Mouse (Mus musculus) kidney, embryonic 16.5 days (tissue): Measurements from ENCODE around the gene Slc35f1. TPM values are rescaled to one million over a fixed set of nuclear protein-coding genes. Genes with fewer than 3 reads are reported as not detected.
"Not testable (repeated sequence)": the region's sequence is repeated elsewhere in the genome, so short reads cannot be mapped to it uniquely, and the experiment has no call there.

Experiments used
- ATAC-seq: fragments of 200-750 bp; cut with Nextera tagmentation; 2 replicates; pipeline ENCODE4 v1.8.0; 2017; ENCODE audit warnings: moderate TSS enrichment; ENCODE audit not compliant: low FRiP score, low TSS enrichment
- H3K27ac ChIP-seq: fragments of 300-500 bp; sonication (generic); 2 replicates; pipeline ENCODE4 v1.5.1; 2014; ENCODE audit warnings: low read length
- H3K27me3 ChIP-seq: fragments of 300-500 bp; sonication (generic); 2 replicates; pipeline ENCODE4 v1.6.1; 2014; ENCODE audit warnings: low read length, control low read depth, mixed read lengths; ENCODE audit not compliant: insufficient read depth
- H3K36me3 ChIP-seq: fragments of 300-500 bp; sonication (generic); 2 replicates; pipeline ENCODE4 v1.6.1; 2014; ENCODE audit warnings: low read length, control low read depth, mixed read lengths; ENCODE audit not compliant: insufficient read depth
- H3K4me1 ChIP-seq: fragments of 300-500 bp; sonication (generic); 2 replicates; pipeline ENCODE4 v1.6.1; 2014; ENCODE audit warnings: low read length, control low read depth, mixed read lengths; ENCODE audit not compliant: insufficient read depth
- H3K4me2 ChIP-seq: fragments of 300-500 bp; sonication (generic); replicated peaks from 2 replicates; pipeline ENCODE4 v1.6.1; 2014; ENCODE audit warnings: low read depth, low read length
- H3K4me3 ChIP-seq: fragments of 300-500 bp; sonication (generic); 2 replicates; pipeline ENCODE4 v1.5.1; 2014; ENCODE audit warnings: mild to moderate bottlenecking, low read length
- H3K9ac ChIP-seq: fragments of 300-500 bp; sonication (generic); replicated peaks from 2 replicates; pipeline ENCODE4 v1.6.1; 2014; ENCODE audit warnings: low read length
- H3K9me3 ChIP-seq: fragments of 300-500 bp; sonication (generic); 2 replicates; pipeline ENCODE4 v1.6.1; 2016; ENCODE audit warnings: low read length, control low read depth
- WGBS: fragments of 180-500 bp; shearing (Covaris S2); extraction: QIAGEN DNeasy Blood & Tissue Kit; methylation state at CpG from one replicate; pipeline ENCODE4 v1.1.7; 2014; 5-methylcytosine and 5-hydroxymethylcytosine counted together
- polyA plus RNA-seq: library from polyadenylated mRNA; unstranded; fragments of >200 nt; fragmentation: Nextera tagmentation; extraction: Ambion mirVana; gene quantifications from 2 replicates; pipeline ENCODE4 v1.2.1, GENCODE M21; 2015

The Slc35f1 gene
- polyA plus RNA-seq, 1 experiment from 2014 or later, result 4.2 TPM

GRCm38 (mm10) chr10:52840819-52841218 lies 150.5 kb downstream of the Slc35f1 start:
- Histone ChIP-seq H3K4me3 (no peak overlapping the region), H3K27ac (no peak overlapping the region), H3K4me2 (no peak overlapping the region), H3K4me1 (no peaks in the 10 kb centered on the region), H3K9ac (no peak overlapping the region), H3K27me3 (no peaks in the 10 kb centered on the region), H3K9me3 (no peaks in the 10 kb centered on the region), H3K36me3 (no peaks in the 10 kb centered on the region)
- 49% methylated on average over 2 of the region's 2 CpGs for WGBS
- ATAC-seq, result no peak

- H3K4me1 ChIP-seq, result no peaks in the 10 kb centered on the region
- no peaks in the 10 kb centered on the region for H3K9me3 ChIP-seq
- no peak overlapping the region for H3K27ac ChIP-seq
- H3K36me3 ChIP-seq, result no peaks in the 10 kb centered on the region
- ATAC-seq, result no peak
- H3K27me3 ChIP-seq, result no peaks in the 10 kb centered on the region
- H3K9ac ChIP-seq, result no peak overlapping the region
- no peak overlapping the region for H3K4me2 ChIP-seq
- no peak overlapping the region for H3K4me3 ChIP-seq
Observed at GRCm38 (mm10) chr10:52851994-52852393, 161.7 kb downstream of the Slc35f1 start.

DNA sequence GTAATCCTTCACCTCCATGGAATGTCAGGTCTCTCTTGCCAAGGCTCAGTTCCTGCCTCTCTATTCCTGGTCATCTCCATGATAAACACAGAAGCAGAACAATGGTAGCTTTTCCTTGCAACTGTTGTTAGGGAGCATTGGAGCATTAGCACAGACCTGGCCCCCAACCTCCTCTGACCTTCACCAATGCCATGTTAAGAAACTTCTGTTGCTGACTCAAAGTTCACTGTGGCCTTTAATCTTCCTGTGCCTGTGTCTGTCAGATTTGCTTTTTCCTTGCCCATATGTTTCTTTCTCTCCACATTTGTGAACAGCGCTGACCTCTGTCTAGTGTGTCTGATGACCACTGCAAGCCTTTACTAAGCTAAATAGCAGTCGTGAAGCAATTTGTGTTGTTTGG lies 170.5 kb downstream of the Slc35f1 start:
- H3K27ac ChIP-seq, result no peak overlapping the region
- ATAC-seq, result no peak
- 0 out of 2 replicates have a peak, but pooled peaks cover 4% of the 10 kb centered on the region for H3K4me1 ChIP-seq
- no peak overlapping the region for H3K4me3 ChIP-seq
- 70% methylated on average over 2 of the region's 2 CpGs for WGBS
- no peak overlapping the region for H3K9ac ChIP-seq
- H3K4me2 ChIP-seq, result no peak overlapping the region
- no peaks in the 10 kb centered on the region for H3K36me3 ChIP-seq
- H3K27me3 ChIP-seq, result no peaks in the 10 kb centered on the region
- H3K9me3 ChIP-seq, result no peaks in the 10 kb centered on the region

DNA sequence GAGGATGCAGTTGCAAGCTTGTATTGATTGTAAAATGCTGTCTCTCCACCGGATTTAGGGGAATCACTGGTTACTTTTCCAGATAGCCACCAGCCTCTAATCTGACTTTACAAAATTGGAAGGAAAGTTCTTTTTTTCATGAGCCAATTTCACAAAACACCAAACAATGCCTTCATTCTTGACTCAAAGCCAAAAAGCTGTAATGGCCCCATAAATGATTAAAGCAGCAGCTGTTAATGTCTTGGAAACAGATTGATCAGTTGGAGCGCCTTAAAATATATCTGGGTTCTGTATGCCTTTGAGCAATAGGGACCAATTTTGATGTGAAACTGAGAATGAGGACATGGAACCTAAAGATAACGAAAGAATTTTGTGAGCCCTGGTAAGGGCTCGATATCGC lies 174.6 kb downstream of the Slc35f1 start:
- no peak overlapping the region for H3K9ac ChIP-seq
- no peaks in the 10 kb centered on the region for H3K9me3 ChIP-seq
- no peak overlapping the region for H3K4me2 ChIP-seq
- H3K27ac ChIP-seq, result no peak overlapping the region
- 78% methylated on average over 5 of the region's 5 CpGs for WGBS
- H3K36me3 ChIP-seq, result no peaks in the 10 kb centered on the region
- no peak overlapping the region for H3K4me3 ChIP-seq
- no peak for ATAC-seq
- H3K27me3 ChIP-seq, result no peaks in the 10 kb centered on the region
- H3K4me1 ChIP-seq, result 0 out of 2 replicates have a peak, but pooled peaks cover 4% of the 10 kb centered on the region

- Histone ChIP-seq H3K27ac (no peak overlapping the region), H3K27me3 (no peaks in the 10 kb centered on the region), H3K9me3 (no peaks in the 10 kb centered on the region), H3K4me3 (no peak overlapping the region), H3K36me3 (no peaks in the 10 kb centered on the region), H3K9ac (no peak overlapping the region), H3K4me1 (no peaks in the 10 kb centered on the region), H3K4me2 (no peak overlapping the region)
- no peak for ATAC-seq
Observed at GRCm38 (mm10) chr10:52871110-52871509, 180.8 kb downstream of the Slc35f1 start.

- Histone ChIP-seq H3K4me1 (no peaks in the 10 kb centered on the region), H3K27ac (no peak overlapping the region), H3K36me3 (no peaks in the 10 kb centered on the region), H3K9me3 (no peaks in the 10 kb centered on the region), H3K9ac (no peak overlapping the region), H3K4me2 (no peak overlapping the region), H3K4me3 (no peak overlapping the region), H3K27me3 (no peaks in the 10 kb centered on the region)
- WGBS, result 81% methylated on average over 9 of the region's 9 CpGs
- no peak for ATAC-seq
Observed at GRCm38 (mm10) chr10:52874133-52874532, 183.8 kb downstream of the Slc35f1 start.

DNA sequence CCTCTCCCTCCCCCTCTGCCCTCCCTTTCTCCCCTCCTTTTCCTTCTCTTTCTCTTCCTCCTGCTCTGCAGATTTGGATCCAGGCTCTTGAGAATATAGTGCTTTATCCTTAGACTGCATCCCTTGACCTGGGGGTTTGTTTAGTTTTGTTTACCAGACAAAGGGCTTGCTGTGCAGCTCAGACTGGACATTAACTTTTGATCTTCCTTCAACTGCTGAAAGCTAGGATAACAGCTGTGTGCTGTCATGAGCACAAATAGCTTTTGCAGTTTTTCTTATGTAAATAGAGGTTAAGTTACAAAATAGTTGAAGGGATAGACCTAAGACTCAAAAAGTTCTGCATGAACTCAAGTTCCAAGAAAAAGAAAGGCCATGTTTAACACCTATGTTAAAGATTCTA lies 184.4 kb downstream of the Slc35f1 start:
- no peaks in the 10 kb centered on the region for H3K9me3 ChIP-seq
- no peak overlapping the region for H3K4me2 ChIP-seq
- H3K4me1 ChIP-seq, result no peaks in the 10 kb centered on the region
- H3K36me3 ChIP-seq, result no peaks in the 10 kb centered on the region
- ATAC-seq, result peak; percentile 39; the same call in 1 of the 2 replicates
- no peak overlapping the region for H3K27ac ChIP-seq
- no peak overlapping the region for H3K9ac ChIP-seq
- H3K27me3 ChIP-seq, result no peaks in the 10 kb centered on the region
- H3K4me3 ChIP-seq, result no peak overlapping the region

GRCm38 (mm10) chr10:52877263-52878021 lies 187.1 kb downstream of the Slc35f1 start:
- WGBS, result 60% methylated on average over 6 of the region's 6 CpGs
- no peaks in the 10 kb centered on the region for H3K27me3 ChIP-seq

GRCm38 (mm10) chr10:52878093-52878801 lies 187.9 kb downstream of the Slc35f1 start:
- H3K9me3 ChIP-seq, result no peaks in the 10 kb centered on the region
- no peak for ATAC-seq
- no peaks in the 10 kb centered on the region for H3K27me3 ChIP-seq
- no peak overlapping the region for H3K9ac ChIP-seq
- no peaks in the 10 kb centered on the region for H3K4me1 ChIP-seq
- no peak overlapping the region for H3K4me2 ChIP-seq
- no peak overlapping the region for H3K27ac ChIP-seq
- WGBS, result 58% methylated on average over 4 of the region's 4 CpGs
- no peak overlapping the region for H3K4me3 ChIP-seq
- no peaks in the 10 kb centered on the region for H3K36me3 ChIP-seq

More at GRCm38 (mm10) chr10:52877263-52878021, 187.1 kb downstream of the Slc35f1 start:
- H3K27ac ChIP-seq, result no peak overlapping the region
- no peak overlapping the region for H3K4me2 ChIP-seq
- no peaks in the 10 kb centered on the region for H3K4me1 ChIP-seq
- H3K9ac ChIP-seq, result no peak overlapping the region
- H3K4me3 ChIP-seq, result no peak overlapping the region
- no peaks in the 10 kb centered on the region for H3K9me3 ChIP-seq
- no peaks in the 10 kb centered on the region for H3K36me3 ChIP-seq
- ATAC-seq, result no peak

- H3K4me2 ChIP-seq, H3K4me3 ChIP-seq, H3K27me3 ChIP-seq, H3K9ac ChIP-seq, H3K4me1 ChIP-seq, H3K9me3 ChIP-seq, ATAC-seq, H3K27ac ChIP-seq, H3K36me3 ChIP-seq: not testable (repeated sequence)
Observed at GRCm38 (mm10) chr10:52896724-52897123, 206.4 kb downstream of the Slc35f1 start.
